Mouse (Mus musculus): ENCODE measurements around the gene Ccdc93.

Ccdc93 gene

DNA sequence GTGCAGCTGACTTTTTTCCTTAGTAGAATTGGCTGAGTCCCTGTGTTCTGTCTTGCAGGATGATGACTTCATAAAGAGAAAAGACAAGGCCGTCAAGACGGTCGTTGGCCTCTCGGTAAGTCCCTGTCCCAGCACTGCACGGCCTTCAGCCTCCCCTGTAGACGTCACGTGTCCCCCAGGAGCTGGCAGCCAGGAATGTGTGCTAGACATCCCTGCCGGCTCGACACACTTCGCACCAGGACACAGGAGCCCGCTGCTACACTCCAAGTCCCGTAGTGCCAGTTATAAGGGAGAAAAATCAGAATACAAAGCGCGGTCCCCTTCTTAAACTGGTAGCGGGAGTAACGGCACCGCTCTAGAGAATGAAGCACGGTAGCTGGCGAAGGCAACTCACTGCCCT, 17.3 kb downstream of the Ccdc93 start:
- no peak for DNase-seq (ENCODE audit: low read depth)

DNA sequence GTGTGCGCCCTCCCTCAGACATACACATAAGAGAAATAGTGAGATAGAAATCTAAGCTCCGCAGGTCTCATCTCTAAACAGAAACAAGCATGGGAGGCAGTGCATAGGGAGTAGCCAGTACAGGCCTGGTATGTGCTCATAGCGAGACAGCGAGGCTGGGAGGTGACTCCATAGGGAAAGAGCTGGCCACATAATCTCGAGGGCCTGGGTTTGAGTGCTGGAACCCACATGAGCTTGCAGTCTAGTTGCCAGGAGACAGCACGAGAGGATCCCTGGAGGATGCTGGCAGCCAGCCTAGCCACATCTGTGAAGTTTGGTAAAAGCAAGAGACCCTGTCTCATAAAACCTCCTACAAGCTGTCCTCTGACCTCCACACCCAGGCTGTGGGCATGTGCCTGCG, 20.2 kb downstream of the Ccdc93 start:
- no peak for DNase-seq (ENCODE audit: low read depth)

DNA sequence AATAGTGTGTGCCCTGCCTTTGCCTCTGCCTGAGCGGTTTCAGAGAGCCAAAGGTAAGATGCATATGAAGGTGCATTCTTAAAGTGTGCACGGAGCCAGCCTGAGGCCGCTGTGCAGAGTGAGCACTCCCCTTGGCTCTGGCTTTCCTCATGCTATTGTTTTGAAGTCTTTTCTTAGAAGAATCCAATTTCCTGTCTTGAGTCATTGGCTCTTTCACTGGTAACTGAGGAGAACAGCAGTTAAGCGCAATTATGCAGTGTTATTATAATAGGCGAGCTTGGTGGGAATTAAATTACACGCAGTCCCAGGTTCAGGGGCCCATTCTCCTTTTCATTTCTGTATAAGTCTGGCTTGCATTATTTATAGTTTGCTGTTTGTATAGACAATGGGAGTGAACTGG, 21.6 kb downstream of the Ccdc93 start:
- no peak for DNase-seq (ENCODE audit: low read depth)

DNA sequence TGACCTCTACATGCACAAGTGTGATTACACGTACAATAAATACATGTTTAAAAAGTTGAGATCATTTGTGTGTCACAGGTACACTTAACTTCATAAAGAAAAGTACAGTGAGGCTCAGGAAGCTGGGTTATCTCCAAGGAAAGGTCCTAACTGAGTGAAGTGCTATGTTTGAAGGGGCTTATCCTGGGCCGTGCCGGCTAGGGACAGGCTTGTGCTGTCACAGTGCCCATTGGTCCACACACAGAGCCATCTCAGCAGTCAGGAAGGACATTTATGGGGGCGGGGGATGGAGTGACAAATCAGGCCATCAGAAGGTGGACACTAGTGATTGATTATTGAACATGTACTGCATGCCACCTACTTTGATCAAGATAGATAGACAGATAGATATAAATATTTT, 22.2 kb downstream of the Ccdc93 start:
- no peak for DNase-seq (ENCODE audit: low read depth)

DNA sequence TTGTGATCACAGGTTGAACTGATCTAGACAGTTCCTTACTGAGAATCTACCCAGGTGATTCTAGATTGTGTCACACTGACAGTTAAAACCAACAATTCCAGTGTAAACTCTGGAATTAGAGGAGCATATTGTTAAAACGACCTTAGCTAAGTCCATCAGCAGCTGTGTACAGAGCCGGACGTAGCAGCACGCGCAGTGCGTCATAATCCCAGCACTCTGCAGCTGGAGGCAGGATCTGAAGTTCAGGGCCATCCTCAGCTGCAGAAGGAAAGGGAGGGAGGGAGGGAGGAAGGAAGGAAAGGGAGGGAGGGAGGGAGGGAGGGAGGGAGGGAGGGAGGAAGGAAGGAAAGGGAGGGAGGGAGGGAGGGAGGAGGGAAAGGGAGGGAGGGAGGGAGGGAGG, 24.1 kb downstream of the Ccdc93 start:
- DNase-seq (ENCODE audit: low read depth) = no peak

DNA sequence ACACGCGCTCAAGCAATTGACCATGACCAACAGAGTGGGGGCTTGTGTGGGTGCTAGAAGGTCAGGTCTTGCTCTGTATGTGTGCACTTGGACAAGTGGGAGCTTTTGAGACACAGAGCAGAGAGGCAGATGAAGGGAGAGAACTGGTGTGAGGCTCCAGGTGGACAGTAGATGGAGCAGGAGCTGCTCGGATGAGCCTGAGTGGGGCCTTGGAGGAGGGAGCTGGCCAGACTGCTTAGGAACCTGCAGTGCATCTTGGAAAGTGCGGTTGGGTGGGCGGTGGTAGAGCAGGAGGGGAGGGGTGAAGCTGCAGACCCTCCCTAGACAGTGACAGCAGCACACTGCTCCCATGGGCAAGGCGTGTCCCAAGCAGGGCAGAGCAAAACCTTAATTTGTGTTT, 29.2 kb downstream of the Ccdc93 start:
- DNase-seq (ENCODE audit: low read depth) = no peak

DNA sequence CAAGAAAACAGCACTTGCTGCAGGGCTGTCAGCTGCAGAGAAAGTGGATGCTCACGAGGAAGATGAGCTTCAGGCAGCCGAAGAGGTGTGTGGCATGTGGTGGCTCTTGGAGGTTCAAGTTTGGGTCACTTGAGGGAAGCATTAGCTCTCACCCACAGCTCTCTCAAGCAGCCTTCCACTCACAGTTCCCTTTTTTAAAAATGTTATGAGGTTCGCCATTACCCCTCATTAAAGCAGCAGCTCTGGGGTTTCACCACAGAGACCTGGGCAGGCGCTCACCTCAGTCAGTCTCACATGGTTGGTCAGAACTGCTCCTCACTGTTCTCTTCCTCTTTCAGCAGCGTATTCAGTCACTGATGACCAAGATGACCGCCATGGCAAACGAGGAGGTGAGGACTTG, 31.0 kb downstream of the Ccdc93 start:
- no peak for DNase-seq (ENCODE audit: low read depth)

DNA sequence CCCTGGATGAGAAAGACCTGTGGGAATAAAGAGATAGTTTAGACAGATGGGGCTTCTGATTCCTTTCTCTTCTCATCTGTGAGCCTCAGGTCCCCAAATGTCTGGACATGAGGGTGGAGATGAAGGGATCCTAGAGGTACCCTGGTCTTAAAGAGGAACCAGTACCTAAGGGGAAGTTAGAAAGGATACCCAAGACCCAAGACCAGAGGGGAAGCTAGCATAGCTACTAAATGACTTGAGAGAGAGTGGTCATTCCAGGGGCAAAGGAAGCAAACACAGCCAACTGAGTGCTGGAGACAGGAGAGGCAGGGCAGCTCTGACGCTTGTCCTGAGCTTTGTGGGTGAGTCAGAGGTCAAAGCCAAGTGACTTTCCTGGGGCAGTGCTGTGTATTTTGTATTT, 31.8 kb downstream of the Ccdc93 start:
- DNase-seq (ENCODE audit: low read depth) = no peak

DNA sequence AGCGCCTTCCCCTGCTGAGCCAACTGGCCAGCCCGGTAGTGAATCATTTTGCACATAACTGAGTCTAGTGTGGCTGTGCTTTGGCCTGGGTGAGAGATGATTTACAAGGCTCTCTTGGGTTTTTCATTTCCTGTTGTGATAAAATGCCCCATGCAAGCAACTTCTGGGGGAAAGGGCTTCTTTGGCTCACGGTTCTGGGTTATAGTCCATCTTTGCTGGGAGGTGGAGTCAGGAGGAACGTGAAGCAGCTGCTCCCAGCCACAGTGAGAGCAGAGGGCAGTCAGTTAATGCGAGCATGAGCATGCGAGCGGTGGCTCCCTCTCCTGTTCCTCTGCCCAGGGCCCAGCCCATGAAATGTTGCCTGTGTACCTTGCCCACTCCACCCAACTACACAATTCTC, 33.0 kb downstream of the Ccdc93 start:
- DNase-seq (ENCODE audit: low read depth) = no peak

DNA sequence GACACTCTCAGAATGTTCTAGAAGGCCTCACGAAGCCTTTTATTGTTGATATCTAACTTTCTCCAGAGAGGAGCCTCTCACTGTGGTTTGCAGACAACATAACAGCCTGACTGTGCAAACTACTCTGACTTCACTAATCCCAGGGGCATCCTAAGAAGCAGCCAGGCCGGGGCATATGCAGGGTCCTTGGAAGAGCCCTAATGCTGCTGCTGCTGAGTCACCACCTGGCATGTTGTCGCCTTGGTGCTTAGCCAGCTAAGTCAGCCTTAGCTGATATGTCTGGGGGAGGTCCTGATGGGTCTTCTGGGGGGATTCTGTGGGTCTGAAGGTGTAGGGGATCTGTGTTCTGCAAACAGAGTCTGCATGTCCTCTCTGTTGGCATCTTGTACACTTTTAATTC, 35.4 kb downstream of the Ccdc93 start:
- DNase-seq (ENCODE audit: low read depth) = no peak

DNA sequence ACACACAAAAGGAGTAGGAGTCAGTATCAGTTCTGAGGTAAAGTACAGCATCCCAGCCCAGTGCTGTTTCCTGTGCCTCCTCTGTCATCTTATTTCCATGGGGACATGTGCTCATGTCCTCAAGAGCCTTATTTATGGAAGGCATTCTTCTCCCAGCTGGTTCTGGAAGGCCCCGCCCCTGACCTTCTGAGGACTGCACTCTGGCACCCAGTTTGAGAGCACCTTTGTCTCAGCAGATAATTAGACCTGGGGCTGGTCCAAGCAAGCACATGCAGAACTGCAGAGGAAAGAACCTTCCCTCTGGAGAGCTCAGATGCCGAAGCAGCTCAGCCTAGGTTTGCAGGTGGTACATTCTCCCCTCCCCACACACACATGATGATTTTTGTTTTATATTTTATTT, 37.4 kb downstream of the Ccdc93 start:
- DNase-seq (ENCODE audit: low read depth) = no peak

DNA sequence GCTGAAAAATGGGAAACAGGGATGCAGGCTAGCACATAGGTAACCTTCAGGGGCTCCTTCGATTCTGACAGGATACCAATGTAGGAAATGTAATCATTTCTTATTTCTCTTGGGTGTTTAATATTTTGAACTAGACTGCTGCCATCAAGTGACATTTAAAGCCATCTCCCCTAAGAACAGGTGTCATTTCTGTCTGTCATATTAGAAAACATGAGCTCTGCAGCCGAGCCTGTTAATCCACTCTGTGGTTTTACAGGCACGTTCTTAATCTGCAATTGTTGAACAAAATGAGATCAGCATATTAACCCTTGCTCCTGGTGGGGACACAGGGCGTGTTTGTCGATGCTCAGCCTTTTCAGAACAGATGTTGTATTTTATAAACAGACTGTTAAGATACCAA, 40.7 kb downstream of the Ccdc93 start:
- no peak for DNase-seq (ENCODE audit: low read depth)

DNA sequence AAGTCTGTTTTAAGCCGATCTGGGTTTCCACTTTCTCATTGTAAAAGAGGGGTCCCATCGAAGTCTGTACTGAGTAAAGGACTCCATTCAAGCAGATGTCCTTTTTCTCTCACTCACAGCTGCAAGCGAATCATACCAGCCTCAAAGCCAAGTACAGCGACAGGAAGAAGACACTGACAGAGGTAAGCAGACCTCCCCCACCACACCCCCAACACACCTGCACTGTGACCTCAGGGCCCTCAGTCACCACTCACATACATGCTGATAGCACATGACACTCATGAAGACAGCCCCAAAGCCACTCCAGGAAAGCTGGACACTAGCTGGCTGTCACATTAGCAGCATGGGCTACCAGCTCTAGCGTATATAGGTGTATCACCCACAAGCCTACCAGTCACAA, 46.9 kb downstream of the Ccdc93 start:
- no peak for DNase-seq (ENCODE audit: low read depth)

DNA sequence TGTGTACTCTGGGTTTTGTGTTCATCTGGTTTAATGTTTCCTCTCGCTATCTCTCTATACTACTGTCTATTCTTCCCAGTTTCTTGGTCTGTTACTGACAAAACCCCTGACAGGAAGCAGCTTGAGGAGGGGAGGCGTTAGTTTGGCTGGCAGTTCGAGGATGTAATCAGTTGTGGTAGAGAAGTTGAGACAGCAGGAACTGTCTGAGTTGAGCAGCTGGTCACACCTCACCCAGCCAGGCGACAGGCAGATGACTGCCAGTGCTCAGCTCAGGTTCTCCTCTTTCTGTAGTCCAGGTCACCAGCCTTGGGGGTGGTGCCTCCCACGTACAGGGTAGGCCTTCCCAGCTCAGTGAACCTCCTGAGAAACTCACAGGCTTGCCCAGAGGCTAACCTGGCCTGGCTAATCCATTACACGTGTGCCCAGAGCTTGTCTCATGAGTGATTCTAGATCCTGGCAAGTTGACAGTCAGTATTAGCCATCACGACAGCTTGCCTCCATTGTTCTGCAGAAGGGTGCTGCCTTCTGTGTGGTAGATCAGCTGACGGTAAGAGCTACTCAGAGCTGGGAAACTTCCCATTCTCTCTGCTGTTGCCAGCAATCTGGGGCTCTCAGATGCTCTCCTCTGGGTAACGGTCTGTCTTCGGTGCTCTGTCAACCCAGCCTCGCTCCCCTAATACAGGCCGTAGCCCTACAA, 47.6 kb downstream of the Ccdc93 start:
- no peak for DNase-seq (ENCODE audit: low read depth)

DNA sequence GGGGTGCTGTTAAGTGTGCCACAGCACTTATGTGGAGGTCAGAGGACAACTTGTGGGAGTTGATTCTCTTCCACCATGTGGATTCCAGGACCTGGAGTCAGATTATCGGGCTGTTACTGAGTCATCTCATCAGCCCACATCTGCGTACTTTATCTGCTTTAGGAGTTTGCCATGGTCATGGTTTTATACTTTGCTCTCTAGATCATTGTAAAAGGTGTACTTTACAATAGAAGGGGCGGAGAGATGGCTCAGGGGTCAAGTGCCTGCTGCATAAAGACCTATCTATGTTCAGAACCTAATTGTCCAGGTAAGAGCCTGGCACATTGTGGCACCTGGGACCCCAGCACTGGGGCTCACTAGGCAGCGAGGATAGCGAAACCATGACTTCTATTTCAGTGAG, 48.6 kb downstream of the Ccdc93 start:
- no peak for DNase-seq (ENCODE audit: low read depth)

DNA sequence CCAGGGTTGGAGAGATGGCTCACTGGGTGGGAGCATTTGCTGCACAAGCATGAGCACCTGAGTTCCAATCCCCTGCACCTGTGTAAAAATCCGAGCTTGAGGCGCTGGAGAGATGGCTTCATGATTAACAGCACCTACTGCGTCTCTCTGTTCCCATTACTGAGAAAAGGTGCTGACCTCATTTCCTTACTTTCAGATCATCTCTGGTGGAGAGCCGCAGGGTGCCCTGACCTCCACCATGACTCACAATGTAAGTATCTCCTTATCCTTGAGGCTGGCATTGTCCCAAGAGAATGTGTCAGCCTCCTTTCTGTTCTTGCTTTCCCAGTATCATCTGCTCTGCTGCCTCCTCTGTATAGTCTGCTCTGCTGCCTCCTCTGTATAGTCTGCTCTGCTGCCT, 52.2 kb downstream of the Ccdc93 start:
- no peak for DNase-seq (ENCODE audit: low read depth)

DNA sequence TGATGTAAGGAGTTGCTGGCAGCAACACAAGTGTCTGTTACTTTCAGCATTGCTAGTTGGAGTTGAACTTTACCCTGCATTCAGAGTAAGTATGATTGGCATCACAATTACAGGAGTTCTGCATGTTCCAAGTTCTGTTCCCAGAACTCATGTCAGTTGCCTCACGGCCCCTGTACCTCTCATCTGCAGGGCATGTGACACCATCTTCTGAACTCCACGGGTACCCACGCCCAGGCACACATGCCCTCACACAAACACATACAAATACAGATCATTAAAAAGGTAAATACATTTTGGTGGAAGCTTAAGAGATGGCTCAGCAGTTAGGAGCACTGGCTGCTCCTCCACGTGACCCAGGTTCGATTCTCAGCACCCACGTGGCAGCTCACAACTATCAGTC, 56.0 kb downstream of the Ccdc93 start:
- DNase-seq (ENCODE audit: low read depth) = no peak

DNA sequence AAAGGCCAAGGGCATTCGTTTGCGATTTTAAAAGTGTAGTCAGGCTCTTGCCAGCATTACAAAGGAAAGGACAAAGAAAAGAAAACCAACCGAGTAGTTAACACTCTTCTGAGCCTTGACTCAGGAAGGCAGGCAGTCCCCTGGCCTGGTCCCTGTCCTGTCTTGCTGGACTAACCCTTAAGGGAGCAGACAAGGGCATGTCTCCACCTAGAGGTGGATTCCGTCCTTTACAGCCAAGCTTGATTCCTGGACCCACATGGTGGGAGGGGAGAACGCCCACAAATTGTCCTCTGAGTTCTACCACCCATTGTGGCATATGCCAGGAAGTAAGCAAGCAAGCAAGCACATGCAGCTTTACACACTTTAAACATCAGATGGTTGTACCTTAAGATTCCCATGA, 59.4 kb downstream of the Ccdc93 start:
- DNase-seq (ENCODE audit: low read depth) = no peak

DNA sequence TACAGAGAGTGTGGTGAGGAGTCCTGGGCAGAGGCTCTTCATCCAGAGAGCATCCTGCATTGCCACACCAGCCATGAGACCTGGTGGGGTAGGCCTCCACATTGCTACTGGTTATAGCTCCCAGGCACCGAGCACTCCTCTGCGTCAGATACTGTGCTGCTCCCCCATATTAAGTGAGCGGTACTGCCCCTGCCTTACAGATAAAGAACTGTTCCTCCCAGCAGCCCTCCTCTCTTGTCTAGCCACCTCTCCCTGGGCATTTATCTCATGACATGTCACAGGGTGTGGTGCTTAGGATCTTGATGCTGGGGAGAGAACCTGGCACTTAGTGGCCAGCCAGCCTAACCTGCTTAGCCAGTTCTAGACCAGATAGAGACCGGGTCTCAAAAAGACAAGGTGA, 66.2 kb downstream of the Ccdc93 start:
- DNase-seq (ENCODE audit: low read depth) = no peak

DNA sequence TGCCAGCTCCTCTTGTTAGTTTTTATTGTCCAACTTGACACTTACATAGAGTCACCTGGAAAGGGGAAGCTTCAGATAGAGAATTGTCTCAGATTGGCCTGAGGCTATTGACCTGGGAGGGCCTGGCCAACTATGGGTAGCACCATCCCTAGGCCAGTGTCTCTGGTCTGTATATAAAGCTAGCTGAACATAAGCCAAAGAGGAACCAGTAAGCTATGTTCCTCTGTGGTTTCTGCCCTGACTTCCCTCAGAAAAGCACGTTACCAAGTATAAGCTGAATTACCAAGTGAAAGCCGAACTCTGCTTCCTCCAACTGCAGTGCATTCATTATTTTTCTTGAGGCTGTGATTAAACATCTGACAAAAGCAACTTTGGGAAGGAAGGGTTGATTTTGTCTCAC, 77.9 kb downstream of the Ccdc93 start:
- no peak for DNase-seq (ENCODE audit: low read depth)

DNA sequence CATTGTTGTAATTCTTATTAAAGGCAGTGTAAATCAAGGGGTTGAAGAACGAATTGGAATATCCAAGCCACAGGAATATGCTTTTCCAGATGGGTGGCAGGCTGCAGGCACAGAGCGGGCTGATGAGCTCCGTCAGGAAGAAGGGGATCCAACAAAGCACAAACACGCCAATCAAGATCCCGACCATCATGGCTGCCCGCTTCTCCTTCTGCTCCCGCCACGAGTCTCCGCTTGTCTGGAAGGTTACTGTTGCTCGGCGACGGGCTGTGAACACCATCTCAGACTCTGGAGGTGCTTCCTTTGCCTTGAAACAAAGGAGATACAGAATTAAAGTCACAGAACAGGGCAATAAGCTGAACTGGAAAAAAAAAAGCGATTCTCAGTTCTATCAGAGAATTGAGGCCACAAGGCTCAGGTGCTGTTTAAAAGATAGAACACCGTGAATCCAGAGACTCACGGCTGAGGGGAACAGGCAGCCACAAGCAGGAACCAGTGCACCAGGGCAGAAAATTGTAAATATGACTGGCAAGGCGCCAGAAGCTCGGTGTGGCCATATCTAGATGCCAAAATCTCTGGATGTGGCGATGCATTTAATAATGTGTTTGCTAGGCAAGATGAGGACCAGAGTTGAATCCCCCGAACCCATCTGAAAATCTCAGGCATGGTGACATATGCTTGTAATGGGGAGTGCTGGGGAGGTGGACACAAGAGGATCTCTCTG, 79.7 kb downstream of the Ccdc93 start:
- DNase-seq (ENCODE audit: low read depth) = no peak

DNA sequence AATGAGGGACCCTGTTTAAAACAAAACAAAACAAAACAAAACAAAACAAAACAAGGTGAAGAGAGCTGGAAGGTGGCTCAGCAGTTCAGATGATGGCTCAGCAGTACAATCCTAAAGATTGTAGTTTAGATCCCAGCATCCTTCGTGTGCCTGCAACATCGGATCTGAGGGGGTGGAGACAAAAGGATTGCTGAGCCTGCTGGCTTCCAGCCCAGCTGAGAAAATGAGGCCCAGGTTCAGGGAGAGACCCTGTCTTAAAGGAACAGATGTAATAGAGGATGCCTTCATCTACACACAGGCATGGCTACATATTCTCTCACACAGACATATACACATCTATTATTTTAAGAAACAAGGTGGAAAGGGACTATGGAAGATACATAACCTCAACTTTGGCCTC, 80.3 kb downstream of the Ccdc93 start:
- DNase-seq (ENCODE audit: low read depth) = no peak

DNA sequence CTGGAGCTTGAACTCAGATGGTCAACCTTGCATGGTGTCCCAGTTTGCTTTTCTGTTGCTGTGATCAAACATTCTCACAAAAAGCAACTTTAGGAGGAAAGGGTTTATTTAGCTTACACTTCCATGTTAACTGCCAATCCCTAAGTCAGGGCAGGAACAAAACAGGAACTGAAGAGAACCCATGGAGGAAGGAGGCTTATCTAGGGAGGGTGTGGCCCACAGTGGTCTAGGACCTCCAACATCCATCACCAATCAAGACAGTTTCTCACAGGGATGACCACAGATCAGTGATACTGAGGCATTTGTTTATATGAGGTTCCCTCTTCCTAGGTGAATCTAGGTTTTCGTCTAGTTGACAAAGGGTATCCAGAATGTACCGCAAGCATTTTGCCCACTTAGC, 81.1 kb downstream of the Ccdc93 start:
- DNase-seq (ENCODE audit: low read depth) = no peak

DNA sequence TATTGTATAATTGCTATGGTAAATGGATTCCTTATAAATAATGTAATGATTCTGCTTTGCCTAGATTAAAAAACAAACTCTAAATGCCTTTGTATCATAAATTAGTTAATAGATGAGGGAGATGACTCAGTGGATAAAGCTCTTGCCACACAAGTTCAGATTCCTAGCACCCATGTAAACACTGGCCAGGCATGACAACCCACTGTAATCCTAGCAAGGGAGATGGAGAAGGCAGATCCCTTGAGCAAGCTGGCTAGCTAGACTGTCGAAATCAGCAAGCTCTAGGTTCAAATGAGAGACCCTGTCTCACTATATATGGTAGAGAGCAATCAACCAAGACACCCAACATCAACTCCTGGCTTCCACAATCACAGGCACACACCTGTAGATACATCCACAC, 87.8 kb downstream of the Ccdc93 start:
- no peak for DNase-seq (ENCODE audit: low read depth)
